Mouse (Mus musculus) retina, postnatal 7 days (tissue): ENCODE results near the gene Serpina3b.
"Not testable (repeated sequence)": the region's sequence is repeated elsewhere in the genome, so short reads cannot be mapped to it uniquely, and the experiment has no call there.

ENCODE experiments used
- DNase-seq: peaks from one replicate; pipeline ENCODE4 v3.0.0-alpha.2; 2012; ENCODE audit warnings: low read depth, low spot score

Gene Serpina3b

DNA sequence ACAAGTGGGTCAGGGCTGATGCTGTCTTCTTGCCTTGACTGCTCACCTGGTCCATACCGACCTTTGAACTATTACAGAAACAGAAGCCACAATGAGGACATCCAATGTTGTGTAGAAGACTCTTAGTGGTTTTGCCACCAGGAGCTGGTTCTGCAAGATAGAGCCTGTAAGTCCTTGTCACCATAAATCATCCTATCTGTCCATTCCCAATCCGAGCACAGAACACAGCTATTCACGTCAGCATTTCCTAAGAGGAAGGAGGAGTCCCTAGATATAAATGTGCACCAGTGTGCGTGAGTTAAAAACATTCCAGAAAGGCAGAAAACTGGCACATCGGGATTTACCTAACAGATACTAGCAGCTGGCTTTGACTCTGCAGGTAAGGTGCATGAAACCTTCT lies at the start of gene Serpina3b:
Gene Serpina3b (plus strand): TSS at position 301 of the 400 bp plus-strand sequence.
- no peak for DNase-seq

DNA sequence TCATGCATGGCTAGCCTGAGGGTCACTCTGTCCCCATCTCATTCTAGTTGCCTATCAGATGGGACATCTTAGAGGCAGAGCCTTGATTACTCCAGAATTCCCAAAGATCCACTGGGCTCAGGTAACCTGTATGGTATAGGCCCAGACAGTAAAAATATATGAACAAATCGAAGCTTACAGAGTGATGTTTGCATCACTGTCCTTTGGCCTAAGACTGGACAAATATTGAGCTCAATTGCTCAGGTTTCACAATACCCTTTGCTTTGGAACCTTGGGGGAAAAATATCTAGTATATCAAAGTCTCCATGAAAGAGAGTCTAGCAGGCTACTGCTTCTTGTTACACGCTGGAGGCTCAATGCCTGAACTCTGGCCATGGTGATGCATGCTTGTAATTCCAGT lies 37.7 kb upstream of the Serpina3b start:
- DNase-seq: no peak

DNA sequence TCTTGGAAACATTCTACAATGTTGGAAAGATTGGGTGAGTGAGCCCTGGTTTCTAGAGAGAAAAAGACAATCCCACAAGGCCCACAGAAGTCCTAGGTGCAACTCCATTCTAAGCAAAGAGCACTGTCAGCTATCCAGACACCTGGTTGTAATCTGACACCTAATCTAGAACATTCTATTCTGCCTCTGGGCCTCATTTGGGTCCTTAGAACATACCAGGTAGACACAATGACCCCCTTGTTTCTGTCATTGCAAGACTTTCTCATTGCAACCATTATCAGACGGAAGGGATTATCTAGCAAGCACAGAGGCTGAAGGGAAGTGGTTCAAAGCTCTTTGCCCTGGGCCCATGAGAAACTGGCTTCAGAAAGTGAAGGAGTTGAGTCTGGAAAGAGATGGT lies 36.5 kb upstream of the Serpina3b start:
- no peak for DNase-seq

DNA sequence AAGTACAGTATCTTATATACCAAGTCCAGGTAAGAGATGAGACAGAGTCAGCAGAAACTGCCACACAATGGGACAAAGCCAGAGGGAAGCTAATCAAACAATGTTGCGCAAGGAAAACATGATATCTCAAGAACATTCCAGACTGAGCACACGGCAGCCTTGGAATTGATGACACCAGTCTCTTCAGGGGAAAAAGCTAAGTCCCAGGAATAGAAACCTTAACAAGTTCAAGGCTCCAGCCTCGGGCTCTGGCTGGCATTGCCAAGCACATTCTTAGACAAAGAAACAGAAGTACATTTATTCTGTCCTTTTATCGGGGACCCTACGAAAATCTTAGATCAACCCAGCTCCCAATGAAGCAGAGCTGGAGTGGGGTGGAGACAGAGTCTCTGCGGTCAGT lies 27.0 kb upstream of the Serpina3b start, which contains the start of gene Serpina5:
Gene Serpina5 (plus strand): TSS at position 346 of the 400 bp plus-strand sequence.
- DNase-seq: no peak

DNA sequence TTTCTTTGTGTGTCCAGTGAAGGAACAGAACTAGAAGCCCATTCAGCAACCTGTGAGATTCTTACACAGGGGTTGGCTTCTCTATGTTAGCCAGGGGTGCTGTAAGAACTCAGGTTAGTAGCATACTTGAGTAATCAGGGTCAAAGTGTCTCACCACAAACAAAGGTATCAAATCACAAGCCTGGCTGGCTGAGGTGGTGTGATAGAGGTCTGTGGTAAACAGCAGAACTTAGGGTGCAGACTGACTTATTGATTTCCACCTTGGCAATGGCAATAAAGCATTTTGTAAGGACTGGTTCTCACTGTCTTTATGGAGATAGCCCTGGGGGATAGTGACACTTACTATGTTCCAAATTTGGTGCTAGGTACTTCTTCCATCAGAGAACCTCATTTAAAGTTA lies 21.9 kb upstream of the Serpina3b start:
- DNase-seq: no peak

DNA sequence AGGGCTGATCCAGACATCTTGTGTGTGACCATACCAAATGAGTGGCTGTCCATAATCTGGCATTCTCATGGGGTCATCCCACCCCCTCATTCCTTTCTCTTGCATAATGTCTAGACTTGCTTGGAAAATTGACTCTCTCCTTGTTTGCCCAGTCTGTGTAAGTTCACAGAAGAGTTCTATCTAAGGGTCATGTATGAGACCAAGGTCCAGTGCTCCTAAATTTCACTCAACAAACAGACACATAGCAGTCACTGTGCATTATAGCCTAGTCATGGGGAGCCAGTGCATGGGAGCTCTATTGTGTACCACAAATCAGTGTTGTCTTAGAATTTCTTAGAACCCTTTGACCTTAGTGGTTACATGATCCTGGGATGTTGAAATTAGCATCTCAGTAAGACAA lies 20.9 kb upstream of the Serpina3b start:
- DNase-seq: no peak

DNA sequence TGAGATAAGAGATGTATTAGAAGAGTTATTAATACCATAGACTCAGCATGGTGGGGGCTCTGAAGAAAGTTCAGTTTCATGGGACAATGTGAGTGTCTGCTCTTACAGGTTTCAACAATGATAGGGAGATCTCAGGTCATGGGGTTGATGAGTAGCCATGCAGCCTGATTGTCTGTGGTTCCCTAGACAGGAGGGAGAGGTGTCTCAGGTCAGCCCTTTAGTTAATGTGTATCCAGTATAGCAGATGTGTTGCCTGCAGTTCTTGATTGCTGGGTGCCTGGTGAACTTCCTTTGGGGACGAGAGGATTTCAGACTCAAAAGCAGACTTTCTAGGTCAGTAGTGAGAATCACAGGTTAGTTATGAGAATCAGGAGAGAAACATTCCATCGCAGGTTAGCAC lies 19.3 kb upstream of the Serpina3b start:
- DNase-seq: no peak

DNA sequence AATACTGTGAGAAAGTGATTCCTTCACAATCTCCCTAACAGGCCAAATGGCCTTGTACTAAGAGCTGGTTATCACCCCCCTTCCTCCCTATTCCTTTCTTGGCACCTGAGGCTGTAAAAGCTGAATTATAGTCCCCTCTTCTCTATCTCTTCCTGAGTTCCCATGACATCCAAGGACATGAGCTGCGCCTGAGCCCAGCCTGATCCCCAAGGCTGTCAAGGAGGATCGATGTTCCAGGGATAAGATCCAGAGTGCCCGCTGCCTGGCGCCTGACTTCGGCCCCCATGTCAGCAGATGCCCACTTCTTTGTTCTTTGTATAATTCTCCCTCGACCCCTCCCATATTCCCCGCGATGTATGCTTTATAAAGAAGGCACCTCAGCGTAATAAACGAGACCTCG lies 15.5 kb upstream of the Serpina3b start, which contains the start of gene Serpina3a:
Gene Serpina3a (plus strand): TSS at position 392 of the 400 bp plus-strand sequence.
- not testable (repeated sequence) for DNase-seq

DNA sequence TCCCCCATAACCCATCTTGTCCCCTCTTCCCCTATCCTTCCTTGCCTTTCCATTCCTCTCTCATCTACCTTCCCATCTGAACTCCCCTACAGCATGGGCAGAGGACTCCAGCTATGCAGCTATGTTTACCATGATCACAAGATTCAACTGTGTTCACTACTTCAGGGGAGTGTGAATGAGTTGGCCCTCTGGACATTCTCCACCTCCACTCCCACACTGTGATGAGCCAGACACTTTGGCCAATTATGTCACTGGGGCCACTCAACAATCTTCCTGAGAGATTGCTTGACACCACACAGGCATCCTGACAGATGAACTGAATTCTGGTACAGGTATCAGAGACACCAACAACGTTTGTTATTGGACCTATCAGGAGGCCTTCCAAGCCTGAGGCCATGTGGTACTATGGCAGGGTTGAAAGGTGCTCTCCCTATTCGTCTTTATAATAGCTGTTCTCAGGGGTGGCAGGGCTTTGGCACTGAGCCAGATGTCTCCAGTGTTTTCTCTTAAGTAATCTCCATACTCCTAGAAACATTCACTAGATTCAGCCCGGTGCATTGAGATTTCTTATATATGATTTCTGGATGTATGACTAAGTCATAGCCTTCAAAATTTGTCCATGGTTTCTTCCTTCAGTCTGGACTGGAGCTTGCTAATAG lies 12.7 kb upstream of the Serpina3b start:
- DNase-seq: no peak

DNA sequence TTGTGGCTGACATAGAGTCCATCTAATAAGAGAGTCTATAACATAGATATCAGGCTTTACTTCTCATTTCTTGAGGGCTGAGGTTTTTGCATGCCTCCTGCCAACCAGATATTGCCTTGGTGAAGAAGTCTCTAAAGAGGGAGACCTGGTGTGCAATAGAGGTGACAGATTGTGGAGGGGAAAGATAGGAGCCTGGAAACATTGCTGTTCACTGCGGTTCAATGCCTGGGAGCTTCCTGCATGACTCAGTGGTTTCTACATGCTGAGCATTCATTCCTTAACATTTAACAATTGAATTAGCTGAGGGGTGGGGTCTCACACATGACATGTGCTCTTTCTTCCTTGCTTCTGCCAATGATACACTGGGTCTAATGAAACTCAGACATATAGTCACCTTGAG lies 4.7 kb upstream of the Serpina3b start:
- DNase-seq: no peak

DNA sequence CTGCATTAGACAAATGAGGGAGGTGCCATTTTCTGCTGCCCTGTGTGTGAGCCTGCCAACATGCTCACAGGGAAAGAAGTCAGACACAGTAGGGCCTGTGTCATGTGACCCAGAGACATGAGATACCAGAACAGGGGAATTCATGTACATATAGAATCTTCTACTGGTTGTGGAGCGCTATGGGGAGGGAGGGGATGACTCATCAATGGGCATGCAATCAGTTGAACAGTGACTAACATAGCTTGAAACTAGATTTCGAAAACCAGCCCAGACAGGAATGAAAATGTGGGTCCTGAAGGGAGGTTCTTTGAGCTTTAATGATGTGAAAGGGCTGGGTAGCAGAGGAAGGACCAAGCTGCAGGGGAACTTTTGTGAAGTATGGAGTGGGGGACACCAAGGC lies 3.8 kb upstream of the Serpina3b start:
- DNase-seq: no peak

DNA sequence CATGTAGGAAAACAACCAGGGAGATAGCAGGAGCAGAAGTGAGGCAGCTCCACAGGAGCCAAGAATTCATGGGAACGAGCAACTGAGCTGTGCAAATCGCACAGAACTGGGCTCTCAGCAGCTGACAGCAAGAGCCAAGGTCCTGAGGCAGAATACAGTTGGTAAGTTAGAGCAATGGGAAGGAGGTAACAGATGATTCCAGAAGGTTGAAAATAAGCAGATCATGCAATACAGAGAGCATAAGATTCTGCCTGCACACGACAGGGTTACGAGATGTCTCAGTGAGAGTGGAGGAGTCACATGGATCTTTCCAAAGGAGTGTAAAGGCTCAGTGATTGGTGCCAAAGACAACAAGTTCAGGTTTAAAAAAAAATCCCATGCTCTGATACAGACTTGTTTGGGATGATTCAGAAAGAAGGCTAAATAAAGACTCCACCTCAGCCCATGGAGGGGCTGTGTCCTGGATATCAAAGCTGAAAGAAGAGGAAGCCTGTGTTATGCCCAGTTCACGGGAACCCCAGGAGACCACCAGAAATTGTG lies 2.7 kb upstream of the Serpina3b start:
- DNase-seq: no peak

DNA sequence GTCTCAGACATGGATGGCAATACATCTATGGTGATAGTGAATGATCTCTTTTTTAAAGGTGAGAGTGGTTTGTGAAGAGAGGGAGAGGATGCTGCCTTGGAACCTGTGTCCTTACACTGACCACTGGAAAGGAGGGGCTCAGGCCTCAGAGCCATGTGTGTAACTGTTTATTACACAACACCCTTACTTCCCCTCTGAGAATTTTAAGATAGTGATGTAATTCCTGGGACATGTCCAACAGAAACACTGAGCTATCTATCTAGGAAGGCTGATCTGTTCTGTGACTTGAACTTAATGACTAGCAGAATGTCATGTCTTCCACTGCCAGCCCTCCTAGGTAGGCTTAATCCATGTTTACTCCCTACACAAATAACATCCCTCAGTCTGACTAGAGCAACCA lies 3.2 kb downstream of the Serpina3b start:
- no peak for DNase-seq

DNA sequence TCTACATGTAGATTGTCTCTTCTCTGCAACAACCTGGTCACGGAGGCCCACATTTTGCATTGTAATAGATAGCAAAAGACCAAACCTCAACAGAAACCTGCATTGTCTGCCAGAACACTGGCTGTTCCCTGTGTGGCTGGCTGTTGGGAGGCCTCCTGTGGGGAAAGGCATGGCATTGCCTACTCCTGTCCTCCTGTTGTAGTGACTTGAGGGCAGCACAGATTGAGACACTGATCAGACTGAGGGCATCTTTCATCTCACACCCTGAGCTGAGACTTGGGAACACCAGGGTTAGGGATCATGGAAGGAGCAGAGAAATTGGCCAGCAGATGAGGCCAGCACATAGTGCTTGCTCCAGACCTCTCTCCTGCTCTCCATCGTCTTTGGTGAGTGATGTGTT lies 10.4 kb downstream of the Serpina3b start:
- DNase-seq: no peak

DNA sequence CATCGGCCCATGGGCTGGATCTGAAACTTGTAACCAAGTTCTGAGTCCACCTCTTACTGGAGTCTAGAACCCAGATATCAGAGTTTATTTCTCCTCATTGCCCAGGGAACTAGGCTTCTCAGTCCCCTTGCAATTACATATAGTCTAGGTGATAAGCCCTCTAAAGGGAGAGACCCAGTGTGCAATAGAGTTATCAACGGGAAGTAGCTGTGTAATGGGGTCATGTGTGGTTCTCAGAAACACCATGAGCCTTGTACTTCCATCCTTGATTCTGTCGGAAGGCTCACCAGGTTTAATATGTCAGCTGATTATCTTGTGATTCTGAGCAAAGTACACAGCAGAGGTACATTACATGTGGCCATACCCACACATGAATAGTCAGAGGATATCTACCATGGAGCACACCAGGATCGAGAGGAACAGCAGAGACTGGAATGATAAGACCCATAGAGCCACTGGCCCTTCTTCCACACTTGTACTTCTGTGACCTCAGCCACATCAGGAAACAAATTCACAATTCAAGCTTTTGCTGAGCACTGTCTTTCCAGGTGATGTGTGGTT lies 12.8 kb downstream of the Serpina3b start:
- no peak for DNase-seq

DNA sequence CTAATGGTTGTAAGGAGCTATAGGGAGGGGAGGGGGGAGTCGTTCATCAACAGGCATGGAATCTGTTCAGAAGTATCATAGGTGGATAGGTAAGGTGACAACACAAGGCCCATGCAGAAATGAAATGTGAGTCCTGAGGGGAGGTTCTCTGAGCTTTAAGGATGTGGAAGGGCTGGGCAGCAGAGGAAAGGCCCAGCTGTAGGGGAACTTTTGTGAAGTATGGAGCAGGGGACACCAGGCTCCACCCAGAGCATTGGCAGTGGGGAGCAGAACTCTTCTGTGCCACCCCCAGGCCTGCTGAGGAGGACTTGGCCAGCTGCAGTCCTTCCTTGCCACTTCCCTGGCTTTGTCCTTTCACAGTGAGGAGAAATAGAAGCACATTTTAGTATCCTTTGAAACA lies 13.7 kb downstream of the Serpina3b start:
- DNase-seq: no peak

DNA sequence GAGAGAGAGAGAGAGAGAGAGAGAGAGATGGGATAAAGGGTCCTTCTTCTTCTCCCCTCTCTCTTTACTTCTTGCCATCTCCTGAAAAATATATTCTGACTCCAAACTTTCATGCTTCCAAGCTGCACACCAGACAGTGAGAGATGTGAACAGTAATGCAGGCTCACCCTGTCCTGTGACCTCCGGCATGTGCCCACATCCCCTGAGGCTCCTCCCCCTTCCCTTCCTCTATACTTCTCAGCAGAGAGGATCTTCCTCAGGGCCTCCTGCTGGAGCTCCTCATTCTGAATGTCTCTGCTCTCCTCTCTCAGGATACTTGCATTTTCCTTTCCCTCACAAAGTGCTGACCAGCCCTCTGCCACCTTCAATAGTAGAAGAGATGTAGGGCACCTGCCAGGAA lies 14.6 kb downstream of the Serpina3b start:
- no peak for DNase-seq

DNA sequence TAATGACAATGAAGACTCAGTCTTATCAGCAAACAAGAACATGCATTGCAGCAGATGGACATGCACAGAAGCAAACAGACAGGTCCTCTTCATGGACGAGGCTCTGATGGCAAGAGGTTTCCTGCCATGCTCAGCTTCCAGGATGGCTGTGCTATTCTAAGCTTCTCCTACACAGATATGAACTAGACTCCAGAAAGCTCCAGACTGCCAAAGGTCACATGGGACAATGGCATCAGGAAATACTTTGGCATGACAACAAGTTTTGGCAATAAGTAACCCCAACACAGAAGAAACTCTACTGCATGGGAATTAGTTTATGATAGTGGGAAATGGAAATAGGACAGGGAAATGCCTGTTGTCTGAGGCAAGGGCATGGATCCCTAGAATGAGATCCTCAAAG lies 15.5 kb downstream of the Serpina3b start:
- no peak for DNase-seq

DNA sequence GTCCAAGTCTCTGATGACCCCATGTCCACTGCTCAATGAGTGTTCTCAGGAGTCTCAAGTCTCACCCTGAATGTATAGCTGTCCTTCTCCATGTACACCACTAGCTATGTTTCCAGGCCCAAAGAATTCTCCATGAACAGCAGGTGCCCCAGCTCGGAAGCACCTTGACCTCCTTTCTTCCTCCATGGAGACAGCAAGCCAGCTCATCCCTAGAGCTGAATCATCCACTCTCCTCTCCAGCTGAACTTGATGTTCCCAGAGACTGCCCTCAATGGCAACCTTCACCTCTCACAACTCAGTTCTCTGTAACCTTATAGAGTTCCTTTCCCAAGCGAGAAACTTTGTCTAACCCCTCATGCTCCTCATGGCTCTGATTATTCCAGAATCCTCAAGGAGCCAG lies 17.8 kb downstream of the Serpina3b start:
- DNase-seq: no peak

DNA sequence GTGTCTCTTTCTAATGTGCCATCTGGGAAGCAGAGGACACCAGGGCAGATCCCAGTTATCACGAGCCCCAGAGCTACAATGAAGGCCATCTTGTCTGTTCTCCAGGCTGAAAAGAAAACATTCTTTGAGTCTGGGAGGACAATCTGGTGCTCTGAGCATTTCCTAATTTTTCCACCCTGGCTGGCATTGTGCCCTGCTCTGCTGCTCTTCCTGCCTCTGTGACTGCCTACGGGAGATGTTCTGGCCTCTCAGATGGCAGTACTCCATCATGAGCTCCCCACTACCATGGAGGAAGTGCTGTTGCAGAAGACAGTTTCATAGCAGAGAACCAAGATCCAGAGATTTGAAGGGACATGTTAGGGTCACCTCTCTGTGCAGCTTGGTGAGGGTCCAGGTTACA lies 24.2 kb downstream of the Serpina3b start:
- DNase-seq: no peak

DNA sequence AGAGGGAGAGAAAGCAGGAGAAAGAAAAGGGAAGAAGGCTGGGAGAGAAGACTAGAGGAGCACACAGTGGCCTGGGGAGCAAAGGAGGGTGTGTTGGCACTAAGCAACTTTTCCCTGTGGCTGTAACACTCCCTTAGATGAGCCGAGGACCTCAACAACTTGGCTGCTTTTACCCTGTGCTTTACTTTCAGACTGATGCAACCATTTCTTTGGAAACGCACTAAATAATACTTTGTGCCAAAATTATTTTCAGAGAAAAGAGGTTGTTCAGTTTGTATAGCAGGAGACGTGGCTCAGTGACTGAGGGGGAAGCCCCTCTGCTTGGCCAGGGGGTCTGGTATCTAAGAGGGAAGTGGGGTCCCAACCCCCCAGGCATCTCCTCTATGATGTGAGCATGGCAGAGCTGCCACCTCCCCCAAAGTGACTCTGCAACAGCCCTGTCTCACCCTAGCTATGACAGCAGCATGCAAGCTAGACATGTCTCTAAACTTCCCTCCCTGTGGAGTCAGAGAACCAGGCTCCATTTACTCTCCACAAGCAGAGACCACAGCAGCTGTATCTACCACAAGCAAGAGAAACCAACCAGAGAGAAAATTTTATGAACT lies 25.3 kb downstream of the Serpina3b start:
- DNase-seq: no peak

DNA sequence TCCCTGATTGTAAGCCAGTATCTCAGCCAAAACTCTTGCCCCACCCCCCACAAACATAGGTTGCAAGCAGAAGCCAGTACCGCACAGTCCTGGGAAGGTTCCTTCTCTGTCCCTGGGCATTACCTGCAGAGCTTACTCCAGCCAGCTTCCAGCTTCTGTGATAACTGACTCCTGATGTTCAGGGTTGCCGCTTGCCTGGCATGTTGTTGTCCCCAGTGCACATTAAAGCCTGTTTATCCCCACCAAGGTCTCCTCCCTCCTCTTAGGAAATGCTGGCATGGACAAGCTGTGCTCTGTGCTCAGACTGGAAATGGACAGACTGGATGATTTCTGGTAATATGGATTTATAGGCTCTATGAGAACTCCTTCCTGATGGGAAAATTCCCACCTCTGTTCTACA lies 25.9 kb downstream of the Serpina3b start, which contains the start of gene Serpina3c:
Gene Serpina3c (minus strand): TSS at position 215 of the 400 bp plus-strand sequence.
- no peak for DNase-seq

DNA sequence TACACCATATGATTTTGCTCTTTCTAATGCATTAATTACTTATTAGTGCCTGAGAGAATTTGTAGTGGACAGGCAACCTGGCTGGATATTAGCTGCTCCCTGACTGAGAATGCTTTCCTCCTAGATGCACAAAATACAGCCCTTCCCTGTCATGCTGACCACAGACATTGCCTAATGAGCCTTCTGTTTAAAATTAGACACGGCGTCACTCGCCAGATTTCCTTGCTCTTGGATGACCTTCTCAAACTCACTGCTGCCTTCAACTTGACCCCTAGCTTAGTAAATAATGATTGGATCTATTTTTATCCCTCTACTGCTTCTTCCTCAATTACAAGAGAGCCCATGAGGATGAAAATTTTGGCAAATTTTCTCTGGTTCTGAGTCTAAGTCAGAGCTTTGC lies 47.0 kb downstream of the Serpina3b start:
- no peak for DNase-seq
